Mouse (Mus musculus) CH12.LX (cell line): Measurements from ENCODE around the gene Lpcat1. TPM values are rescaled to one million over a fixed set of nuclear protein-coding genes. Genes with fewer than 3 reads are reported as not detected.

Experiments used
- DNase-seq: peaks from one replicate; pipeline ENCODE4 v3.0.0-alpha.2; 2013; ENCODE audit errors: extremely low read depth
- H3K27ac ChIP-seq: 2 replicates; pipeline ENCODE4 v1.5.1; 2012; ENCODE audit warnings: low read depth, mild to moderate bottlenecking, control low read depth, moderate library complexity; ENCODE audit not compliant: insufficient read depth
- H3K27me3 ChIP-seq: replicated peaks from 2 replicates; pipeline ENCODE3; 2012; ENCODE audit warnings: inconsistent platforms
- H3K36me3 ChIP-seq, 2 experiments: replicated peaks in 1 of 2; 2 replicates each; pipeline versions ENCODE3 to v1.6.1; 2012; ENCODE audit warnings: inconsistent platforms in 1 of 2, low read length in 1 of 2, mild to moderate bottlenecking in 1 of 2, mixed read lengths in 1 of 2, moderate library complexity in 1 of 2; ENCODE audit not compliant: control insufficient read depth in 1 of 2, insufficient read depth in 1 of 2
- H3K4me1 ChIP-seq, 2 experiments: 2 replicates each; pipeline ENCODE4 v1.6.1; 2012; ENCODE audit warnings: inconsistent platforms in 1 of 2, moderate library complexity in 1 of 2; ENCODE audit not compliant: insufficient read depth in 2 of 2, control insufficient read depth in 1 of 2
- H3K4me2 ChIP-seq: 2 replicates; pipeline ENCODE4 v1.6.1; 2012; ENCODE audit warnings: low read depth, mild to moderate bottlenecking, control low read depth; ENCODE audit not compliant: poor library complexity, insufficient read depth, severe bottlenecking
- H3K4me3 ChIP-seq, 3 experiments: fragments of 150-350 bp in 1 of 3; sonication (generic) in 1 of 3; replicated peaks in 1 of 3; 2 replicates each; pipeline versions ENCODE3 to v1.5.1; 2011 to 2012; ENCODE audit warnings: low read depth in 2 of 3, low read length in 2 of 3, mild to moderate bottlenecking in 2 of 3, moderate library complexity in 2 of 3, control low read depth in 1 of 3, improper control_type of control experiment in 1 of 3, inconsistent platforms in 1 of 3, mixed read lengths in 1 of 3; ENCODE audit not compliant: poor library complexity in 1 of 3
- H3K79me2 ChIP-seq: replicated peaks from 2 replicates; pipeline ENCODE4 v1.6.1; 2012; ENCODE audit warnings: mild to moderate bottlenecking, moderate library complexity; ENCODE audit not compliant: control insufficient read depth, poor library complexity, insufficient read depth, severe bottlenecking; ENCODE audit errors: extremely low read depth
- H3K9ac ChIP-seq: 2 replicates; pipeline ENCODE4 v1.6.1; 2012; ENCODE audit warnings: low read depth, mild to moderate bottlenecking, control low read depth, moderate library complexity; ENCODE audit not compliant: insufficient read depth
- H3K9me3 ChIP-seq: replicated peaks from 2 replicates; pipeline ENCODE3; 2012; ENCODE audit warnings: low read length, inconsistent platforms, mixed read lengths
- BHLHE40 ChIP-seq: IDR thresholded peaks from 2 replicates; pipeline ENCODE4 v1.6.1; 2011; ENCODE audit warnings: mild to moderate bottlenecking, low read depth, low read length, improper control_type of control experiment
- CHD2 ChIP-seq: IDR thresholded peaks from 2 replicates; pipeline ENCODE4 v1.6.1; 2011; ENCODE audit warnings: low read length, improper control_type of control experiment
- EP300 ChIP-seq: IDR thresholded peaks from 2 replicates; pipeline ENCODE4 v1.6.1; 2011; ENCODE audit warnings: low read length, improper control_type of control experiment
- HCFC1 ChIP-seq: IDR thresholded peaks from 2 replicates; pipeline ENCODE4 v1.6.1; 2012; ENCODE audit warnings: low read depth, mild to moderate bottlenecking, inconsistent platforms, low read length, improper control_type of control experiment
- IRF4 ChIP-seq: IDR thresholded peaks from 2 replicates; pipeline ENCODE4 v1.6.1; 2014; ENCODE audit warnings: low read depth, mild to moderate bottlenecking, inconsistent platforms, low read length, improper control_type of control experiment
- JUN ChIP-seq: IDR thresholded peaks from 2 replicates; pipeline ENCODE4 v1.6.1; 2011; ENCODE audit warnings: low read depth, mild to moderate bottlenecking, low read length, improper control_type of control experiment, moderate library complexity; ENCODE audit not compliant: insufficient read depth
- JUND ChIP-seq: conservative IDR thresholded peaks from 2 replicates; pipeline ENCODE4 v1.6.1; 2011; ENCODE audit warnings: low read depth, low read length, improper control_type of control experiment
- MAFK ChIP-seq: IDR thresholded peaks from 2 replicates; pipeline ENCODE4 v1.6.1; 2011; ENCODE audit warnings: low read length, improper control_type of control experiment; ENCODE audit not compliant: insufficient replicate concordance
- MAZ ChIP-seq: IDR thresholded peaks from 2 replicates; pipeline ENCODE4 v1.6.1; 2012; ENCODE audit warnings: low read depth, mild to moderate bottlenecking, inconsistent platforms, low read length, improper control_type of control experiment, moderate library complexity
- NELFE ChIP-seq: IDR thresholded peaks from 2 replicates; pipeline ENCODE4 v1.6.1; 2011; ENCODE audit warnings: low read depth, low read length, improper control_type of control experiment
- NRF1 ChIP-seq: IDR thresholded peaks from 2 replicates; pipeline ENCODE4 v1.6.1; 2014; ENCODE audit warnings: low read depth, mild to moderate bottlenecking, inconsistent platforms, low read length, improper control_type of control experiment, moderate library complexity
- PAX5 ChIP-seq: IDR thresholded peaks from 2 replicates; pipeline ENCODE4 v1.6.1; 2012; ENCODE audit warnings: low read length, inconsistent platforms, mixed read lengths
- RAD21 ChIP-seq: IDR thresholded peaks from 2 replicates; pipeline ENCODE4 v1.6.1; 2011; ENCODE audit warnings: low read depth, mild to moderate bottlenecking, low read length, improper control_type of control experiment, moderate library complexity
- SIN3A ChIP-seq: IDR thresholded peaks from 2 replicates; pipeline ENCODE4 v1.6.1; 2012; ENCODE audit warnings: low read length, improper control_type of control experiment, inconsistent platforms
- SMC3 ChIP-seq: IDR thresholded peaks from 2 replicates; pipeline ENCODE4 v1.6.1; 2011; ENCODE audit warnings: low read depth, low read length, improper control_type of control experiment
- TBP ChIP-seq: conservative IDR thresholded peaks from 2 replicates; pipeline ENCODE4 v1.6.1; 2011; ENCODE audit warnings: low read depth, low read length, improper control_type of control experiment
- TCF12 ChIP-seq: IDR thresholded peaks from 2 replicates; pipeline ENCODE4 v1.6.1; 2014; ENCODE audit warnings: low read depth, mild to moderate bottlenecking, inconsistent platforms, low read length, improper control_type of control experiment
- UBTF ChIP-seq: IDR thresholded peaks from 2 replicates; pipeline ENCODE4 v1.6.1; 2012; ENCODE audit warnings: low read depth, mild to moderate bottlenecking, inconsistent platforms, low read length, improper control_type of control experiment, moderate library complexity
- USF1 ChIP-seq: IDR thresholded peaks from 2 replicates; pipeline ENCODE4 v1.6.1; 2014; ENCODE audit warnings: low read depth, mild to moderate bottlenecking, inconsistent platforms, low read length, improper control_type of control experiment
- ZKSCAN1 ChIP-seq: IDR thresholded peaks from 2 replicates; pipeline ENCODE4 v1.6.1; 2012; ENCODE audit warnings: low read depth, inconsistent platforms, low read length, improper control_type of control experiment, borderline replicate concordance
- dilution Hi-C: fragments of 300-500 bp; cut with MboI; formaldehyde crosslinking; loops from 2 replicates; pipeline ENCODE4 v1.14.3; 2020; ENCODE audit warnings: low sequenced_read_pairs; ENCODE audit not compliant: extremely low pct_unique_long_range_greater_than_20kb, extremely low pct_ligation_motif_present
- in situ Hi-C: fragments of 300-500 bp; cut with MboI; formaldehyde crosslinking; loops from 3 replicates; pipeline ENCODE4 v1.14.3; 2019; ENCODE audit warnings: low sequenced_read_pairs, low pct_ligation_motif_present, low pct_unique_long_range_greater_than_20kb, mixed read lengths
- polyA plus RNA-seq: library from polyadenylated mRNA; unstranded; fragments of >175 nt; gene quantifications from 2 replicates; pipeline ENCODE4 v1.2.1, GENCODE M21; 2012; ENCODE audit warnings: low read depth; ENCODE audit not compliant: insufficient read length
- total RNA-seq, 2 experiments: library from RNA; depleted of rRNA; stranded (reverse); fragments of 300-350 nt in 1 of 2; fragments of >200 nt in 1 of 2; gene quantifications; 2 replicates each; pipeline ENCODE4 v1.2.3; 2012 to 2014

The Lpcat1 gene
- total and polyA plus RNA-seq, 3 experiments: 22.6 to 36.9 (median 36.2) TPM

- H3K4me1 ChIP-seq: no peaks in the 10 kb centered on the region
- dilution Hi-C loops: no loop called here
Observed at GRCm38 (mm10) chr13:73447478-73447877, 19.5 kb upstream of the Lpcat1 start.

GRCm38 (mm10) chr13:73448201-73448600 is 18.8 kb upstream of the Lpcat1 start:
- H3K27ac ChIP-seq: no peak overlapping the region
- no peaks in the 10 kb centered on the region for H3K4me1 ChIP-seq
- H3K9ac ChIP-seq: no peak overlapping the region
- no peaks in the 10 kb centered on the region for H3K9me3 ChIP-seq
- DNase-seq: no peak
- H3K4me2 ChIP-seq: no peak overlapping the region
- dilution Hi-C loops: no loop called here
- peaks cover 11% of the 10 kb centered on the region for H3K27me3 ChIP-seq
- in situ Hi-C loops: no loop called here
- no peak for TF ChIP-seq HCFC1
- TF ChIP-seq UBTF: no peak
- TF ChIP-seq IRF4: no peak
- TF ChIP-seq RAD21: no peak
- TF ChIP-seq MAFK: no peak
- TF ChIP-seq SMC3: no peak
- no peak for TF ChIP-seq SIN3A
- no peak for TF ChIP-seq NRF1
- TF ChIP-seq TCF12: no peak
- TF ChIP-seq PAX5: no peak
- no peak for TF ChIP-seq ZKSCAN1
- no peak for TF ChIP-seq USF1
- no peak for TF ChIP-seq JUN
- no peak for TF ChIP-seq NELFE
- TF ChIP-seq BHLHE40: no peak
- no peak for TF ChIP-seq EP300
- TF ChIP-seq MAZ: no peak
- TF ChIP-seq CHD2: no peak
- no peak for TF ChIP-seq TBP
- H3K36me3 ChIP-seq: no peaks in the 10 kb centered on the region
- no peak overlapping the region for H3K4me3 ChIP-seq
- no peaks in the 10 kb centered on the region for H3K79me2 ChIP-seq

More at GRCm38 (mm10) chr13:73447478-73447877, 19.5 kb upstream of the Lpcat1 start:
- no peak overlapping the region for H3K9ac ChIP-seq
- H3K4me3 ChIP-seq: no peak overlapping the region
- no peak for DNase-seq
- H3K27me3 ChIP-seq: peaks cover 11% of the 10 kb centered on the region
- H3K27ac ChIP-seq: no peak overlapping the region
- H3K4me2 ChIP-seq: no peak overlapping the region
- no peaks in the 10 kb centered on the region for H3K9me3 ChIP-seq
- H3K79me2 ChIP-seq: no peaks in the 10 kb centered on the region
- TF ChIP-seq ZKSCAN1 (no peak), MAFK (no peak), JUND (no peak), SMC3 (no peak)
- H3K36me3 ChIP-seq: no peaks in the 10 kb centered on the region
- in situ Hi-C loops: no loop called here
